Mouse (Mus musculus): ENCODE measurements around the gene Smndc1. TPM values are rescaled to one million over a fixed set of nuclear protein-coding genes. Genes with fewer than 3 reads are reported as not detected.

The Smndc1 gene
- polyA plus RNA-seq, 1 experiment from 2014 or later = 35.8 TPM

DNA sequence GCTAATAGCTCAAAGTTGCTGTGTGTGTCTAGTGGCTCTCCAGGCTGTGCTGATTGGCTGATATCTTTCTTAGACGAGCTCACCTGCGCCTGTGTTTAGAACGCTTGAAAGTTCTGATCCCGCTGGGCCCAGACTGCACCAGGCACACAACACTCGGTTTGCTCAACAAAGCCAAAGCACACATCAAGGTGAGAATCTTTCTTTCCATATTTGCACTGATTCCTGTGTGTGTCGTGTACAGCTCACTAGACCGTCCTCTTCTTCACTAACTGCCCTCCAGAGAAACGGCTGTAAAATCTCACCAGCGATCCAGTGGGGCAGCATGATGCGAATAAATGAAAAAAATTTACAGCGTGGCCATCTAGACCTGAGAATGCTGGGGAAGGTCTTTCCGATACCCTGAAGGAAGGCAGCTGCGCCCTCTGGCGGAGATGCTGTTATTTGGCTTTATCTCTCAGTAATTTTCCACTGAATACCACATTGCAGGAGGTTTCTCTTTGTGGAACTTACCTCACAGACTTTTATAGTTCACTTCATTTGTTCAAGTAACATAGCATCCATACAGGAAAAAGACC lies 20.8 kb downstream of the Smndc1 start:
- no peaks in the 10 kb centered on the region for H3K9me3 ChIP-seq (ENCODE audit: low read length)
- H3K9ac ChIP-seq (replicated peaks; ENCODE audit: low read depth) = no peak overlapping the region
- H3K36me3 ChIP-seq (ENCODE audit: insufficient read depth, low read length) = no peaks in the 10 kb centered on the region
- ATAC-seq (peak; percentile 57), DNase-seq (ENCODE audit: low spot score) (peak; percentile 86)
- no peaks in the 10 kb centered on the region for H3K27me3 ChIP-seq (replicated peaks; ENCODE audit: insufficient read depth, low read length)
- H3K27ac ChIP-seq (ENCODE audit: low read length) = no peak overlapping the region
- TF ChIP-seq CTCF (IDR thresholded peaks at IDR 0.05) (peak; percentile 92), EP300 (IDR thresholded peaks at IDR 0.05) (no peak)
- WGBS = 23% methylated on average over 14 of the region's 14 CpGs
- H3K4me2 ChIP-seq (replicated peaks; ENCODE audit: low read depth, low read length) = peak overlapping the region; percentile 38
- H3K4me3 ChIP-seq (ENCODE audit: low read depth, low read length) = no peak overlapping the region
- peaks cover 12% of the 10 kb centered on the region; the same call in 1 of the 2 replicates for H3K4me1 ChIP-seq (ENCODE audit: insufficient read depth, low read depth, low read length)

DNA sequence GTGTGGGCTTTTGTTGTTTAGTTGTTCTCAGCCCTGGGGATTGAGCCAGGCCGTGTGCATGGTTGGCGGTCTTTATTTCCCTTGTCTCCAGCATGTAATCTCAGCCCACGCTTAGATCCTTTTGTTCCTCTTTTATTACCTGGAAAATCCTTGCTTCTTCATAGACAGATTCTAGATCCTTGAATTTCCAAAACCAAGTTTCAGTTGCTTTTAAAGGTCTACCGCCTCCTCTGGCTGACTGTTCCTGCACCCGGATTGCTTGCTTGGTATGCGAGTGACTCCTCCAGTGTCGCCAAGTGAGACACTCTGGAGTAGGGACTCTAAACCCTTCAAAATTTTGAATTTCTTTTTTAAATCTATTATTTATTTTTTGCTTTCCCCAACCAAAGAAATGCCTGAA lies 23.5 kb downstream of the Smndc1 start:
- Histone ChIP-seq H3K27ac (ENCODE audit: low read length) (no peak overlapping the region), H3K27me3 (replicated peaks; ENCODE audit: insufficient read depth, low read length) (no peaks in the 10 kb centered on the region), H3K36me3 (ENCODE audit: insufficient read depth, low read length) (no peaks in the 10 kb centered on the region), H3K4me1 (ENCODE audit: insufficient read depth, low read depth, low read length) (peaks cover 12% of the 10 kb centered on the region; the same call in 1 of the 2 replicates), H3K9me3 (ENCODE audit: low read length) (no peaks in the 10 kb centered on the region), H3K4me2 (replicated peaks; ENCODE audit: low read depth, low read length) (no peak overlapping the region), H3K4me3 (ENCODE audit: low read depth, low read length) (no peak overlapping the region), H3K9ac (replicated peaks; ENCODE audit: low read depth) (no peak overlapping the region)
- WGBS = 88% methylated on average over 7 of the region's 7 CpGs
- TF ChIP-seq EP300 (IDR thresholded peaks at IDR 0.05) (no peak), CTCF (IDR thresholded peaks at IDR 0.05) (no peak)
- DNase-seq (ENCODE audit: low spot score) = no peak
- ATAC-seq = no peak

GRCm38 (mm10) chr19:53366057-53366775 lies 24.2 kb downstream of the Smndc1 start:
- H3K4me2 ChIP-seq (replicated peaks; ENCODE audit: low read depth, low read length) = no peak overlapping the region
- peak; percentile 19 for DNase-seq (ENCODE audit: low spot score)
- 63% methylated on average over 11 of the region's 11 CpGs for WGBS
- H3K4me3 ChIP-seq (ENCODE audit: low read depth, low read length) = no peak overlapping the region
- no peaks in the 10 kb centered on the region for H3K27me3 ChIP-seq (replicated peaks; ENCODE audit: insufficient read depth, low read length)
- no peak overlapping the region for H3K27ac ChIP-seq (ENCODE audit: low read length)
- peaks cover 12% of the 10 kb centered on the region; the same call in 1 of the 2 replicates for H3K4me1 ChIP-seq (ENCODE audit: insufficient read depth, low read depth, low read length)
- ATAC-seq = no peak
- TF ChIP-seq EP300 (IDR thresholded peaks at IDR 0.05) (no peak), CTCF (IDR thresholded peaks at IDR 0.05) (no peak)
- H3K9ac ChIP-seq (replicated peaks; ENCODE audit: low read depth) = no peak overlapping the region
- no peaks in the 10 kb centered on the region for H3K36me3 ChIP-seq (ENCODE audit: insufficient read depth, low read length)
- H3K9me3 ChIP-seq (ENCODE audit: low read length) = no peaks in the 10 kb centered on the region

DNA sequence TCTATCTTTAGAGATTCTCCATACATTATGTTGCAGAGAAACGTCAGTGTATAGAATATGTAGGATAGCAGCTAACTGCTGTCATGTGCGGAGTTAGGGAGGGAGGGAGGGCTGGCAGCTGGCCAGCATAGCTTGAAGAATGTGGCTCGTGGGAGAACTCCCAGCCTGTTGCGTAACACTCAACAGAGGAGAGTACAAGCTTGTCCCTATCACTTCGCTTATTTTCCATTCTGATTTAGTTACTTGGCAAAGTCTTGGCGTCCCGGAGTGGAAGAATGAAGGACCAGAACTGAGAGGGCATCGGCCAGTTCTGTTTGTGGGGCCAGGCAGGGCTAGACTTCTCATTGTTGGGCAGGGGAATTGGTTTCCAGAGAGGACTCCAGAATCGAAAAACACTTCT lies 25.4 kb downstream of the Smndc1 start:
- peak; percentile 86 for ATAC-seq
- Histone ChIP-seq H3K27ac (ENCODE audit: low read length) (peak overlapping the region; percentile 66), H3K9me3 (ENCODE audit: low read length) (no peaks in the 10 kb centered on the region), H3K4me1 (ENCODE audit: insufficient read depth, low read depth, low read length) (peaks cover 12% of the 10 kb centered on the region; the same call in 1 of the 2 replicates), H3K27me3 (replicated peaks; ENCODE audit: insufficient read depth, low read length) (no peaks in the 10 kb centered on the region), H3K4me3 (ENCODE audit: low read depth, low read length) (no peak overlapping the region), H3K36me3 (ENCODE audit: insufficient read depth, low read length) (no peaks in the 10 kb centered on the region), H3K4me2 (replicated peaks; ENCODE audit: low read depth, low read length) (peak overlapping the region; percentile 43), H3K9ac (replicated peaks; ENCODE audit: low read depth) (no peak overlapping the region)
- DNase-seq (ENCODE audit: low spot score) = peak; percentile 95
- TF ChIP-seq EP300 (IDR thresholded peaks at IDR 0.05) (peak; percentile 55), CTCF (IDR thresholded peaks at IDR 0.05) (no peak)
- WGBS = 10% methylated on average over 9 of the region's 9 CpGs

- WGBS = 32% methylated on average over 2 of the region's 2 CpGs
- Histone ChIP-seq H3K27ac (ENCODE audit: low read length) (no peak overlapping the region), H3K4me3 (ENCODE audit: low read depth, low read length) (no peak overlapping the region)
These were observed 25.8 kb downstream of the Smndc1 start for GRCm38 (mm10) chr19:53364551-53364950.

DNA sequence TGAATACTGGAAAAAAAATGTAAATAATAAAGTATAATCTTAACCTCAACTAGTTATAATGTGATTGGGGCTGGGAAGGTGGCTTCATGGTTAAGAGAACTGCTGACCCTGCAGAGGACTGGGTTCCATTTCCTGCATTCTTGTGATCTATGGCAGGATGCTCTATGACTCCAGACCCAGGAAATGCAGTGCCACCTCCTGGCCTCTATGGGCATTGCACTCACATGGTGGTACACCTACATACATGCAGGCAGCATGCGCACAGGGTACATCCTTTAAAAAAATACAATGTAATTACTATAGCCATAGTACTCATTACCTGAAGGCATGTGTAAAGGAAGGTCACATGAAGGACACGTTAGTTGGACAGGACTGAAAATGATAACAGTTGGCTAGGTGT lies 27.4 kb downstream of the Smndc1 start:
- no peak overlapping the region for H3K4me3 ChIP-seq (ENCODE audit: low read depth, low read length)
- no peak overlapping the region for H3K9ac ChIP-seq (replicated peaks; ENCODE audit: low read depth)
- WGBS = 47% methylated on average over 2 of the region's 2 CpGs
- H3K4me2 ChIP-seq (replicated peaks; ENCODE audit: low read depth, low read length) = no peak overlapping the region
- H3K27me3 ChIP-seq (replicated peaks; ENCODE audit: insufficient read depth, low read length) = no peaks in the 10 kb centered on the region
- no peaks in the 10 kb centered on the region for H3K9me3 ChIP-seq (ENCODE audit: low read length)
- no peak overlapping the region for H3K27ac ChIP-seq (ENCODE audit: low read length)
- TF ChIP-seq EP300 (IDR thresholded peaks at IDR 0.05) (no peak), CTCF (IDR thresholded peaks at IDR 0.05) (peak; percentile 64)
- DNase-seq (ENCODE audit: low spot score) (no peak), ATAC-seq (no peak)
- no peaks in the 10 kb centered on the region for H3K36me3 ChIP-seq (ENCODE audit: insufficient read depth, low read length)
- peaks cover 12% of the 10 kb centered on the region; the same call in 1 of the 2 replicates for H3K4me1 ChIP-seq (ENCODE audit: insufficient read depth, low read depth, low read length)

More at GRCm38 (mm10) chr19:53364551-53364950, 25.8 kb downstream of the Smndc1 start:
- Histone ChIP-seq H3K9me3 (ENCODE audit: low read length) (no peaks in the 10 kb centered on the region), H3K9ac (replicated peaks; ENCODE audit: low read depth) (no peak overlapping the region), H3K27me3 (replicated peaks; ENCODE audit: insufficient read depth, low read length) (no peaks in the 10 kb centered on the region), H3K4me1 (ENCODE audit: insufficient read depth, low read depth, low read length) (peaks cover 12% of the 10 kb centered on the region; the same call in 1 of the 2 replicates), H3K4me2 (replicated peaks; ENCODE audit: low read depth, low read length) (no peak overlapping the region), H3K36me3 (ENCODE audit: insufficient read depth, low read length) (no peaks in the 10 kb centered on the region)
- ATAC-seq (no peak), DNase-seq (ENCODE audit: low spot score) (peak; percentile 46)
- TF ChIP-seq CTCF (IDR thresholded peaks at IDR 0.05) (no peak), EP300 (IDR thresholded peaks at IDR 0.05) (no peak)

Data from lung, postnatal 0 days (tissue).